Mouse (Mus musculus) gastrocnemius, postnatal 10 days (tissue): Measurements from ENCODE around the gene Apln. TPM values are rescaled to one million over a fixed set of nuclear protein-coding genes. Genes with fewer than 3 reads are reported as not detected.
A peak's percentile ranks its signal among the peaks of the same experiment; 100 is the strongest.

Experiments used
- DNase-seq: peaks from one replicate; pipeline ENCODE4 v3.0.0; 2021; ENCODE audit warnings: mixed read lengths
- total RNA-seq, 2 experiments: library from RNA; stranded (reverse); gene quantifications; 2 replicates each; pipeline ENCODE4 v1.2.3; 2021

The Apln gene
- total RNA-seq, 2 experiments from 2014 or later = 26.9 to 30.4 TPM

DNA sequence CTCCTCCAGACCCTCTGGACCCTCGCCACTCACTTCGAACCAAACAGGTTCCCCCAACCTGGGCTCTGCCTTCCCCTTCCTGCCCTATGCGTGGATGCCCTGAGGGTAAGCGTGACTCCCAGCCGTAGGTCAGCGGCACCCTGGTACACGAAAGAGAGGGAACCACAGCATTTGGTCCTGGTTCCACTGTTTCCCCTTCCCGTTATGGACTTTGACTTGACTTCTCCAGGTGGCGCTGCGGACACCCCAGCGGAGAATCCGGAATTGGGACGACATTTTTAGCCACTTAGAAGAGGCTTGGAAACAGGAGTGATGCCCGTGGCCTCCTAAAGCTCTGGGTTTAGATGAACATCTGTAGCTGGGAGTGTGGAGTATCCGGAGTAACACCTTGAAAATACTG lies 15.3 kb downstream of the Apln start:
- DNase-seq = no peak

DNA sequence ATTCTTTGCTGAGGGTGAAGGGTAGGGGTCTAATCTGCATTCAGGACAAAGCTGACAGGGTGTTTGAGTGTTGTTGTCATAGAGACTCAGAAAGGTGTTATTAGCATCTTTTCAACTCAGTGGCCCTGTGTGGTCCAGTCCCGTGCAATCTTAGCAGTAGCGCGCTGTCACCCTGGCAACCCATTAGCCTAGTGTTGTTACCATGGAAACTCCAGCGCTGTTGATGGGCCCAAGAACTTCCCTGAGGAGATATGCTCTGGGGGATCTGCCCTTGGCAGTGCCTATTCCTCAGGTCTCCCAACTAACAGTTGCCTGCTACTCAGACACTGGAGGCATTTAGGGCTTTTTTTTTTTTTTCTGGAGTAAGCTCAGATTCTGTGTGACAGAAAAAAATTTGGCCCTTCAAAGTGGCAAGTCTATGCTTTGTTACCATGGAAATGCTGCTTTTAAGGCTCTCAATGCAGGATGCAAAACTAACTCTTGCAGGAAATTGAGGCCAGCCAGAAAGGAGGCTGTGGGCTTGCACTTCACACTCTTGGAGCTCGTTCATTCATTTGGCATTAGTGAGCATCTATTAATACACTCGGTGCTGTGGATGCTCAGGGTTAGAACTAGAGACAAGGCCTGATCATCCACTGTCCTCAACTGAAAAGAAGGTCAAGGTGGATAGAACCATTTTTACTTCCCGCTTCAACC lies 17.6 kb downstream of the Apln start:
- DNase-seq = no peak

DNA sequence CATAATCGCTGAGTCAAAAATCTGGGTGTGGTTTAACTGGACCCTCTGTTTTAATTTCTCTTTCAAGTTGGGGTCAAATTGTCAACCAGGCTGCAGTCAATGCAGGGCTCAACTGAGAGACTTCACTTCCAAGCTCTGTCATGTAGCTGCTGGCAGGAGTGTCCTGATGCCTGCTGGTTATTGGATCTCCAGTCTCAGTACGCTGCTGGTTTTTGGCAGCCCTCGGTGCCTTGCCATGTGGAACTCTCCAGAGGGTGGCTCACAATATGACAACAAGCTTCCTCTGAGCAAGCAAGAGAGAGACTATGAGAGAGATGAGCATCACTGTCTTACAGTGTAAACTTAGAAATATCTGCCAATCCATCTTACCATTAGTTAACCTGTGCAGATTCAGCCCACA lies 23.0 kb downstream of the Apln start:
- no peak for DNase-seq

DNA sequence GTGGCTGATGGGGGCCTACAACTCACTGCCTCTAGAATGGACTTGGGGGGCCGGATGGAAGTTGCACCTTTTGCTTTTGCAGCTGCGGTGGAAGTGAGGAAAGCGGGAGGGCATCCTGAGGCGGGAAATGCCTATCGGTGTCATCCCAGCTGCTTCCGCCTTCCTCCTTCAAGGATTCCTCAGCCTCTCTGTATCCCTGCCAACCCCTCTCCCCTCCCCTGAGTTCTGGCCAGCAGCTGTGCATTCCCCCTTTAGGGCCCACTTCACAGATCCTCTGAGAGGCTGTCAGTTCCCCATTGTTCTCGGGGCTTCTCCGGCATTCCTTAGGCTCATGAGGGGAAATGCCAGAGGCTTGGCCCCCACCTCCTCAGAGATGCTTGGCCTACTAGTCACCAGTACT lies 28.6 kb downstream of the Apln start:
- no peak for DNase-seq

DNA sequence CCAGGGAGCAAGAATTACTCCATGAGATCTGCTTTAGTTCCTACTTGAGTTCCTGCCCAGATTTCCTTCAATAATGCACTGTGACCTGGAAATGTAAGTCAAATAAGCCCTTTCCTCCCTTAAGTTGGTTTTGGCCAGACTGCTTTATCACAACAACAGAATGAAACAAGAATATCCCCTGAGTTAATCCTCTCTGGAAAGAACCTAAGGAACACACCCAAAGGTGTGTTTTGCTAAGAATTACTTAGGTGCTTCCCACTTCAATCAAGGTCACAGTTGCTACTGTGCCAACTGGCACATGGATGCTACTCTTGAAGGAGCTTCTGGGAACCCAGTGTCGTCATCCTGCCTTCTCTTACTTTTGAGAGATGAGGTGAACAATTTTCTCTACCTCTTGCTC lies 29.9 kb downstream of the Apln start:
- no peak for DNase-seq

DNA sequence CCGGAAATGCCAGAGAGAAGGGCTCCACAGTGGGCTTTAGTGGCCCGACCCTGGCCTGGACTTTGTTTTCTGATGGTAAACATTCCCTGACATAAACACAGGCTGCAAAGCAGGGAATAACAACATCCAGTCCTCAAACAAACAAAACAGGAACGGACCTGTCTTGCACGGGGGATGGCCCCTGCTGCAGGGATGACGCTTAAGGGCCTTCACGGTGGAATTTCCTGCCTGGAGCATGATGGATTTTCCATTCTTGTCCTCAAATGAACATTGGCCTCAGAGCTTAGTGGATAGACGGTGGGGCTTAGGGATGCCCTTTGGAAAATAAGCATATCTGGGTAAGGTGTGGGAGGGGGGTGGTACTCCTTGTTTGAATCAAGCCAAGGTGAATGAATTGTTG lies 33.5 kb downstream of the Apln start:
- DNase-seq = no peak

DNA sequence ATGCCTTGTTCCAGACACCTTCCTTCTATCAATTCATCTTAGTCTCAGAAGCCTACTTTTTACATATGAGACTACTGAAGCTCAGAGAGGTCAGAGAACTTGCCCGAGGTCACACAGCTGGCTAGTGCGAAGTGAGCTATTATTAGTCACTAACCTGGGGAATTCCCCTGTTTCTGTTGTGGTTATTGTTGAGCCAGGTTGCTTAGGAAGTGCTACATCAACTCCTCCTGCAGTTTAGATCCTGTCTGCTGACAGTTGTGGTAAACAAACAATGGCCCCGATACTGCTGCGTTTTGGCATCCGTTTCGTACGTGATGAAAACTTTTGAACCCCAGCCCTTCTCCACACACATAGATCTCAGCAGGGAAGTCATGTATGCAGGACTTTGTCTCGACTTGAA lies 36.2 kb downstream of the Apln start:
- DNase-seq = no peak

DNA sequence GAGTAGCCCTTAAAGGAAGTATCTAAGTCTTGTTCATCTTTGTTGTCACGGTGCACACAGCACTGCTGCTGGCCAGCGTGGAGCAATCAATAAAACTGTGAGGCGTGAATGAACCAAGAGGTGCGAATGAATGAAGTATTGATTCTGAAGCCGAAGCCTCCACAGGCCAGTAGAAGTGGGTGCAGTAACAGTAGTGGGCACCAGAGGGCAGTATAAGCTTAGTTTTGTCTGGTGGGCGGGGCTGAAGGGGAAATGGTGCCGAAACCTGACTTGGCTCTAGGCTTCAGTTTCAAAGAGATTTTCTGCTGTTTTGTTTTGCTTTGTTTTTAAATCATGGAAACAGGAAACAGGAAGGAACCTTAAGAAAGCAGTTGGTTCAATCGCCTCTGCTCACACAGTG lies 42.0 kb downstream of the Apln start:
- peak; percentile 73 for DNase-seq

DNA sequence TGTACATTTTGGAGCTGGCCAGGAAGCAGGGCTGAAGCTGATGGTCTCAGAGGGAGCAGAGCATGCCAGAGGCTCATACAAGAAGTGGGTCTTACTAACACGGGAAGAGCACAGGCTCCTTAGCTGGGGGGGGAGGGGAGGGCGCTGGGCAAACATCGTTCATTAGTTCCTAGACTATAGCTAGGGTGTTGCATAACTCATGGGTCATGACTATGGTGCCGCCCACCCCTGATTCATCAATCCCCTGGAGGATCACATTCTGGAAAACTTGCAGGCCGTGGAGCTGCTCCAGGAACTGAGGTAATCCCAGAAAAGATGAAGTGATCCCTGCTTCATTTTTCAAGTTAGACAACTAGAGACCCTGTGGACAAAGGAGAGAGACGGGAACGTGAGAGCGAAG lies 46.6 kb downstream of the Apln start:
- DNase-seq = peak; percentile 20

DNA sequence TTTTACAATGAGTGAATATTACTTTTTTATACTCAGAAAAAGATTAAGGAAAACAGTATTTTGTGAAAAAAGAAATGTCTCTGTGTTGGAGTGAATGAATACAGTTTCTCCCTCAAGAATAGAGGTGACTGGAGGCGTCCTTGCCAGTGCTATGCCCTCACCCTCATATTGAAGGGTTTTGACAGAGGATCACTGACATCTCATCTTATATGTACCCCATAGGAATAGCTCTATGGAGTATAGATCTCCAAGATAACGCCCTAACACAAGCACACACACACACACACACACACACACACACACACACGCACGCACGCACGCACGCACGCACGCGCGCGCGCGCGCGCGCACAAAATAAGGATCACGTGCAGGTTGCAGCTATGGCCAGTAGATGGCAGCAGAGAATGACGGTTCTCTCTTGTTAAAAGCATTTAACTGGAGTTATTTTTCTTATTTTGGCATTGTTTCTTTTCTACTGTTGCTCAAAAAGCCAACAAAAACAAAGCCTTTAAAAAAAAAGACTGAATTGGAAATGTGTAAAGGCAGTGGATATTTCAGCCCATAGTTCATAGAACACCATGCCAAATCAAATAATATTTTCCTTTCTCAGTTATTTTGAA lies 49.5 kb downstream of the Apln start:
- peak; percentile 50 for DNase-seq

DNA sequence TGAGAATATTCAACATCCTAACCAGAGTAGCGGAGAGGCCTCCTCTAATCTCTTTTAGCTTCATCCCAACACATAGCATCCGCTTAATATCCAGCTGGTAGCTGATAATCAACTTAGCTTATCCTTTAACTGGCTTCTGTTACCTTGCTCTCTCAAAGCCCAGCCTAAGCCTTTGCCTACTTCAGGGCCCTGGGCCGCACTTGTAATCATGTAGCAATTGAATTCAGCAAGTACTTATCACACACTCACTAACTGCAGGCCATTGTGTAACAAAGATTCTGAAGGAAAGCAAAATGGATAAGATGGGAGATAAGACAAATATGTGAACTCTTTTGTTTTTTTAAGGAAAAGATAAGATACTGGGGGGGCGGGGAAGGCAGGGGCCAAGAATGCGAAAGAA lies 57.6 kb downstream of the Apln start:
- DNase-seq = no peak

DNA sequence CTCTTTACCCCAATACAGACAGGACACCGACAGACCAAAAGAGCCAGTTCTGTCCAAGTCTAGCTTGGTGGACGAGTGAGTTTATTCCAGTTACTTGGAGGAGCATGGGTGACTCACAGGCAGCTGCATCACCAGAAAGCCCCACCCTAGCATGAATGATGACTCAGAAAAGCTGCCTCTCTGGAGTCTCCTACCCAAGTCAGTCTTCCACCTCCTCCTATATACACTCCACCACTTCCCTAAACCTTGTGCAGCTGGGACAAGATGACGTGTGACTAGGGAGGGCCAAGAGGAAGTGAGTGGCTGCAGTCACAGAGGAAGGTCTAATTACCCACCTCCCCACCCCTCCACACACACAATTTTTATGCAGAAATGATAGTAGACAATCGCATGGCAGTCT lies 58.1 kb downstream of the Apln start:
- DNase-seq = no peak

Other genes with a start within 250 kb of the Apln start
- 1 to 10 TPM; 3.2 to 5.0 TPM for gene Smarca1, start 141.9 kb downstream of the Apln start, total RNA-seq
- gene Ocrl, start 122.5 kb downstream of the Apln start, total RNA-seq = 10 to 100 TPM in 1 of 2 experiments, 1 to 10 TPM in 1; 9.8 to 12.1 TPM
- 1 to 10 TPM; 2.2 to 3.2 TPM for gene Xpnpep2, start 73.9 kb upstream of the Apln start, total RNA-seq
- gene Sash3, start 111.6 kb upstream of the Apln start, total RNA-seq = 1 to 10 TPM in 1 of 2 experiments, under 1 TPM in 1; 0.82 to 1.2 TPM
- 10 to 100 TPM in 1 of 2 experiments, 1 to 10 TPM in 1; 9.5 to 14.9 TPM for gene Zdhhc9, start 174.0 kb upstream of the Apln start, total RNA-seq
- gene Utp14a, start 222.0 kb upstream of the Apln start, total RNA-seq = 10 to 100 TPM; 14.1 to 16.9 TPM